Mouse (Mus musculus) heart, adult 11 months (tissue): ENCODE measurements at regions not wholly inside any gene's neighbourhood (a gene's known extent, or its start where the extent isn't known, plus 50 kb on each side); places are given as distances from the start of the nearest gene placed in this dataset.
A peak's percentile ranks its signal among the peaks of the same experiment; 100 is the strongest.

Experiments used
- DNase-seq: peaks from one replicate; pipeline ENCODE4 v3.0.0; 2022

DNA sequence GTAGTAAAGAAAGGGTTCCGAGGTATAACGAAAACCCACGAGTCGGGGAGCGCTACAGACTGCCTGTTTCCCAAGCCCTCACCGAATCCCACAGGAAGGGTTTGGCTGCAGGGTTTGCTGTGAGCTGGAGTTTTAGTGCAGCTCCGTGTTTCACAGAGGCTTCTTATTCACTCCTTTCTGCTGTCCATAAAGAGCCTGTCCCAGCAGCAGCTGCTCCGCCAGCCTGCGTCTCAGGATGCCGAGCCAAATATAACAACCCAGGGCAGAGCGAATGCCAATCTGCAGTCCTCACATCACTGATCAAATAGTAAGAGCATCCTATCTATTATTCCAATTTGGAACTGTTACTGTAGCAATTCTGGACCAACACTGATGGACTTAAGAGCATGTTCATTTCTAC lies 110.7 kb upstream of the Mpp6 start:
- DNase-seq: peak; percentile 48

DNA sequence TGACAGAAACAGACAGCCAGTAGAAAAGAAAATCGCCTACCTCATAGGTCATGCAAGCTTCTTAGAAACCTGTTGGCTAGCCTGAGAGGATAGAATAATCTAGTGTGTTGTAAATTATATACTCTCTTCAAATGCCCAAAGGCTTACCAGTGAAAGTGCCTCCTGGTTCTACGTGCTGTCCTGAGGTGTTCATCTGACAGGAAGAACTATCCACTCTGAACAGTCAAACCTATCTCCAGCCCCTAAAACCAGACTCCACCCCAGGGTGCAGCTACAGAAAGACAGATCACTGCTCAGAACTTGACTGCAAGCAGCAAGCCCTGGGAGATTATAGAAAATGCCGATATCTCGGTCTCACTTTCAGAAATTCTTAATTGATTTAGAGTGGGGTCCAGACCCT lies 102.0 kb upstream of the Mpp6 start:
- peak; percentile 69 for DNase-seq

DNA sequence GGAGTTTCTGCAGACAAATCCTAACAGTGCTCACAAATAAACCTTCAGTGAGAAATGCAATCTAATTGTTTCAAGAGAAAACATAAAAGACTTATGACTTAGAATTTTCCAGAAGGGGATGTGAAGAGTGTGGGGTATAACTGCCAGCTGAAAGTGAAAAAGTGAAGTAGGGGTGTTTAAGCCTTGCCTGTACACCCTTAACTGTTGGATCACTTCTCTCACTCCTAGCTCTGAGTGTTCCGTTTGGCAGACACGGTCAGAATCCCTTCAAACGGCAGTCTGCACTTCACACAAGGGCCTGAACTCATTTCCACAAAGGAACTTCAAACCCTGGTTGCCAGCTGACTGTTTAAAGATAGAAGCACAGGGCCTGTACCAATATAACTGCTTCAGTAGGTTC lies 101.2 kb upstream of the Mpp6 start:
- peak; percentile 81 for DNase-seq

DNA sequence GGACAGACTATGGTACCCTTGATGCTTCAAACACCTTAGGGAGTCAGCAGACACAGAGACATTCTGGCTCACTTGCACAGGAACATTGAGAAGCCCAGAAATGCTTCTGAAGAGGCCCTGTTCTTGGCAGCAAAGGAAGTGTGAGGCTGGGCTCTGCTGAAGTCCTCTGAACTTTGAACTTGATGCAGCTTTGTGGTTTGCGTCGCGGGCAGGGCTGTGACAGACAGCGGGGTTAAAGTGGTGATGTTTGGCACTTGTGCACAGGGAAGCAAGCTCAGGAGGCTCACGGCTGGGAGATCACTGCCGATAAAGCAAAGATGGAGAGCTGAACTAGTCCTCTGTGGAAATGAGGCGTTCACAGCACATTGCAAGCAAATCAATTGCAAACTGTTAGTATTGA lies 100.7 kb upstream of the Mpp6 start:
- peak; percentile 84 for DNase-seq

DNA sequence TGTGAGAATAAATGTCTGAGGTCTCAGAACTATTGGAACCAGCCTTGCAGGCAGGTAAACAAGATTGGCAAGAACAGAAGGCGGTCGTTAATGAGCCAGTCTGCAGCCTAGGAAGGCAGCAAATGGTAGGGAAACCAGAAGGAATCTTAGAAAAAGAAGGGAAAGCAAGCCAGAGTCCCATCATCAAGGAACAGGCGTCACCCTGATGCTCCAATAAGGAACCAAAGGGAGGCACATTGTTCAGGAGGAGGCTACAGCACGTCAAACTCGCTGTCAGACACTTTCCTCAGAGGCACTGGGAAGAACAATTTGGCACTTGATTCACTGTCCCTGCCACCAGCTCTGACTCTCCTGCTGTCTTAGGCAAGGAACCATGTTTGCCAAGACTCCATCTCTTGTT lies 100.2 kb upstream of the Mpp6 start:
- peak; percentile 61 for DNase-seq

DNA sequence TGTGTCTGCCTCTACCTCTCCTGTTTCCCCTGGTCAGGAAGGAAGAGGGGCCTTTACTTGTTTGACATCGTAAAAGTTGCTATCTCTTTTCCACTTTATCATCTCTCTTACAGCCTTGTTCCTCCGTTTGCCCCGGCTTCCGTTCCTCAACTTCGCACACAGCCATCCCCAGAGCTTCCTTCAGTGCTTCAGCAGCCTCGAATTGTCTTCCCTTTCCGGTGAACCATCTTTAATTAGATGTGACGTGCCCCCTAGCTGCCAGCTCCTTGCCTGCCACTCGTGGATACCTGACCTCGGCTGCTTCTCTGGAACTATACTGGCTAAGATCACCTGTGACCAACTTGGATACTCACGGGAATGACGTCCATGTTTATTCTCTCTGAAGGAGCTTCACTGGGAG lies 99.0 kb upstream of the Mpp6 start:
- DNase-seq: peak; percentile 82

DNA sequence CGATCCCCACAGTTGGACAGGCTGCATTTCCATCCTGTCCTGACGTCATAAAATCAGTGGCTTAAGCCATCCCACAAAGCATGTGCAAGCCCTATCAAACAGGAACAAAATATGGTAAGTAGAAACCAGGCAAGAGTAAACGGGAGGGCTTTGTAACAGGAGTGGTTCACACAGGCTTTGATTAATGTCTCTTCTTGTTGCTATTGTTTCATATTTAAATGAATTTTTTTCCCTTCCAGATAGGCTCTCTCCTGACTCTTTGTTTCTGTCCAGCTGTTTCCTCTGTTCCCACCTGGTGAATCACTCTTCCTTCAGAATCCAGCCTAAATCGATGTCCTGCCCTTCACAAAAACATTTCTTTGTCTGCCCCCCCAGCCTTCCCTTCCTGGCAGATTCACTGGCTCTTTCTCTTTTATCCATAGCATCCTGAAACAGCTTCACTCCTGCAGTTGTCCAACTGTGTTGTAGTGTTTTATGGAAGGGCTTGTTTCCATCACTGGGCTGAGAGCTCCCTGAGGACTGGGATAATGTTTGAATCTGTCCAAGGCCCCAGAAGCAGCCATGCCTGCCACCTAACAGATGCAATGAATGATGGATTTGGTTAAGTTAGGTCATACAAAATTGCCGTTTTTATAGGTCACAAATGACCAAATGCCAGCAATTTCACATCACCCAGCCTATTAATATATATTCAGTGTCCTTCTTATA lies 98.1 kb upstream of the Mpp6 start:
- peak; percentile 78 for DNase-seq

DNA sequence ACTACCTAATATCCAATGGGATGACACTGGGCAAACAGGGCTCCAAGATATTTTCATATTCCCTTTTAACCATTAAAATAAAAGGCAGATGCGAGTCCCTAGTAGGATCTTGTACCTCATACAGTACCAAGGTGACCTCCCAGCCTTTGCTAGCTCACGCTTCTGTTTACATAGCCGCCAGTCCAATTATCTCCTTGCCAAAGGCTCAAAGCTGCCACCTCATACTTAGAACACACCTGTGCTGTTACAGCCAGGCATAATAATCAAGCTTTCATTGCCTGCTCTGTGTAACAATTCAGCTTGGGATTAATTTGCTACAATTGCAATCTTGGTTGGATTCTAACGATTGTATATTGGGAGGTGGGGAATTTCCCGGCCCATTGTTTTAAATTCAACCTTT lies 97.0 kb upstream of the Mpp6 start:
- no peak for DNase-seq

DNA sequence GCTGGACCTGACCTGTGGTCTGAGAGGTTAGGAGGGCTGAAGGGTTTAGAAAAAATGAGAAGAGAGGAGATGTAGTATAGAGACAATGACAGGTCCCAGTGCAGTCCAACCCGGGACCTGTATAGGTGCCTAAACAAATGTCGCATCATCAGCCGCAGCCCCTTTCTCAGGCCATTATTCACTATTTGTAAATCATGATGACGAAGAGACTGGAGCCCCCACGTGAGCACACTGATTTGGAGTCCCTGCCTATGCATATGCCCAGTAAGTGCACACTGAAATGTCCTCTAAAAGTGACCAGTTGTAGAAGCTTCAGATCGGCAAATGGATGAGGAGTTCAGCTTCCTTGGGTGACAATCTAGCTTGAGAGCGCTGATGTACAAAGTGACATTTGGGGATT lies 96.2 kb upstream of the Mpp6 start:
- DNase-seq: peak; percentile 59

DNA sequence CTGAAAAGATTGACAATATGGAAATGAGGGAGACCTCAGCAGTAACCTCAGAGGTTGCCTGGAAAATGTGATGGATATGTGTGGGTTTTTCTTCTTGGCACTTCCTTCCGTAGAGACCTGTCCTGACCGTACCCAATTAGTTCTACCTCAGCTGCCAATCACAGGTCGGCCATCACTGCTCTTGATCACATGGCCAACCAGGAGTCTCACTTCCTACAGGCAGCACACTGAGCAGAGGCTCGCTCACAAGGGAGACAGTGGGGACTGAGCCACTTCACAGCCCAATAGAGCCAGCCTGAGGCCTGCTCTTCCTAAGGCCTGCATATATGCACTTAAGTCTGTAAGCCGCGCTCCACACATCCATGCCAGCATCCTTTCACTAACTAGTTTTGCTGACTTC lies 82.1 kb upstream of the Mpp6 start:
- DNase-seq: peak; percentile 63

DNA sequence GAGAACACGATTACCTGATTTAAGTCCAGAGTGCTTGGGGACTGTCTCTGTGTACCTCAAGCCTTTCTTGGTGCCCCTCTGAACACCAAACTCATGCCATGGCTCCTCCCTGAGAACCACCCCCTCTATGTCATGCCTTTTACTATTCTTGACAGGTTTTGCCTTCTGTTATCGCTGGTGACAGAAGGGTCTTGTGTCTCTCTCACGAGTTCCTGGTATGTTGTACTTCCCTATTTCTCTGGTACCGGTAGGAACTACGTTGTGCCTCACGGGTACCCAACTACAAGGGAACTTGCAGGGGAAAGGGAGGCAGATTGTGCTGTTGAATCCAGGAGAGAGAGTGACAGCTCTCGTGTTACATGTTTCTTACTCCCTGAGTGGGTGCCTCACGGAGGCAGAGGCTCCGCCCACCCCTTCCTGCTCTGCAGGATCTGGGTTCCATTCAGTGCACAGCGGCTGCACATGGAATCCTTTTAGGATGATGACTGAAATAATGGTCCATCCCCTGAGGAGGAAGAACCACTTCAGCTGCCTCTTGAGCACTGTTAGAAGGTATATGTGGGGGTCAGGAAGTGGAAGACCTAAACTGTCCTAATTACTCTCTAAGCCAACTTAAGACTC lies 80.0 kb upstream of the Mpp6 start:
- DNase-seq: peak; percentile 68

DNA sequence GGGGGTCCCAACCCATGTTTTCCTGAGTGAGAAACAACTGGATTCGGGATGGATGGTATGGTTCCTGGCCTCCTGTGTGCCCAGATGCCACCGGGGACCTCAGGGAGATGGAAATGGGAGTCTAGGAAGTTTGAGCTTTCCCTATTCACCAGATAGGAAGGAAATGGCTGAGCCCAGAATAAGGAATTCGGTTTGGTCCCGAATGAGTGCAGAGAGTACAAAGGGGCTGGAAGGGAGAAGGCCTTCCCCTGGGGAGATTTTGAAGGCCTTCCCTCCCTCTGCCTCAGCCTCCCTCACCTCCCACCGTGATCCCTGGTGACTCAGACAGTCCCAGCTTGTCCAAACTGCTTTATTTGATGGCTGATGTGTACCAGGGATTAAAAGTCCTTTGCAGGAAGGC lies 78.7 kb upstream of the Mpp6 start:
- peak; percentile 58 for DNase-seq

DNA sequence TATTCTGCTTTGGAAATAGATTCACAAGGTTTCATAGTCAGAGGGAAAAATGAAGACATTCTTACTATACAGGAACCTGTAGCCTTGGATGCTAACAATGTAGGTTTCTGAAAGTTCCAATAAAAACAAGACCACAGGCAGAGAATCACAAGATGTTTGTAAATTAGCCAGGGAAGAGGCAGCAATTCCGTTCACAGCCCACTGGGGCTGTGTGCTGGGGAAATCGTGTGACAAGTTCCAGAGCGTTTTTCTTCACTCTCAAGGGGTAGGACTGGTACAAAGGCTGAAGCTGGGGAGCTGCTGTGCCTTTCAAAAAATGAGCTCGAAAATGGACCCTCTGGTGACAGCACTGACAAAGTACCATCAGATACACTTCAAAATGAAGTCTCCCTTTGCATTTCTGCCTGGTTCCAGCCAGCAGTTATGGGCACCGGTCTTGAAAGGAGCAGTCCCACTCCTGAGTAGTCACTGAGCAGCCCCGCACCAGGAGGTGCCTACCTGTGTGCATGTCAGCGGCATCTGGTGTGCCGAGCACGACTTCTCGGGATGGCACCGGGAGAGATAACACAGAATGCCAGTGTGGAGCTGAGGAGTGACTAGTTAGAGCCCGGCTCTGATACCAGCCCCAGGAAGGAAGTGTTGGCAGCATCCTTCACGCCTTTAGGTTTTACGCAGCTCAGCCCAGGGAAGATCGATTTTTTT lies 77.0 kb upstream of the Mpp6 start:
- peak; percentile 81 for DNase-seq

DNA sequence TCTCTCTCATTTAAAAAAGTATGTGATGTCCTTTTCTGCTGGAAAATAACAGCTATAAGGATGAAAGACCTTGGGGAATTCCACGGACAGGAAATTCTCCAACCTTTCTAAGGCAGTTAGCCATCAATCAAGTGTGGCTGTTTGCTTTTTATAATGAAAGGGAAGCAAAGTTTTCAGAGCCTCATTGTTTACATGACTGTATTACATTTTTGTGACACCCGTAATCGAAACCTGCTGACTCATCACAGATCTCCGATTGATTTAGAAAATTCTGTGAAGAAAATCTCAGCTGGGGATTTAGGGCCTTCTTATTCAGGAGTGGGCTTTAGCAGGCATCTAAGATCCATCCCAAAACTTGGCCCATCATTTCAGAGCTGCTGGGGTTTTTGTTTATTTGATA lies 72.4 kb upstream of the Mpp6 start:
- no peak for DNase-seq

DNA sequence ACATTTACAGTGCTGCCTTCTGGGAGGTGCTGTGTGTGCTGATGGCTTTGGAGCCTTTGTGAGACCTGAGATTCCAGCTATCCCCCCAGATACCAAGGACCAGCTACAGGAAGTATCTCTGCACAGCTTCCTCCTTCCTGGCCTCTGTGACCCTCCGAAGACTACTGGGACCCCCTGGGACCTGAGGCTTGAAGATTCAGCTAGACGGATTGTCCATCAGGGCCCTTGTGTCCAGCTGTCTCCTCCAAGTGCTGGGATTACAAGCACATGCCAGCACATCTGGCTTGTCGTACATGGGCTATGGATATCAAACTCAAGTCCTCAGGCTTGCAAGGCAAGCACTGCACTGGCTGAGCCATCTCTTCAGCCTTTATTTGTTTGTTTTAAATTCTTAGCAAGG lies 71.7 kb upstream of the Mpp6 start:
- peak; percentile 91 for DNase-seq

DNA sequence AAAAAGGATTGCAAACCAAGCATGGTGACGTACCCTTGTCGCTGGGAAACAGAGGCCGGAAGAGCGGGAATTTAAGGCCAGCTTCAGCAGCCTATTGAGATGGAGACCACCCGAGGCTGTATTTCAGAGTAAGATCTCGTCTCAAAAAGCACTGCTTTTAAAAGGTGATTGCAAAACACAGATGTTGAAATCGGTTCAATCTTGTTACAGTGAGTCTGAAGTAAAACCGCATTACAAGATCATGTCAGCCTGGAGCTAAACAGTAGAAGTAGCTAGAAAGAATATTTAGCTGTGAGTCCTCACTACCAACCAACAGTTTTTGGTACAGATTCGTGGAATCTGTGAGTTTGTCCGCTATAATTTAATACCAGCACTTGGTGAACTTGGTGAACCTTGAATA lies 69.0 kb upstream of the Mpp6 start:
- DNase-seq: no peak

DNA sequence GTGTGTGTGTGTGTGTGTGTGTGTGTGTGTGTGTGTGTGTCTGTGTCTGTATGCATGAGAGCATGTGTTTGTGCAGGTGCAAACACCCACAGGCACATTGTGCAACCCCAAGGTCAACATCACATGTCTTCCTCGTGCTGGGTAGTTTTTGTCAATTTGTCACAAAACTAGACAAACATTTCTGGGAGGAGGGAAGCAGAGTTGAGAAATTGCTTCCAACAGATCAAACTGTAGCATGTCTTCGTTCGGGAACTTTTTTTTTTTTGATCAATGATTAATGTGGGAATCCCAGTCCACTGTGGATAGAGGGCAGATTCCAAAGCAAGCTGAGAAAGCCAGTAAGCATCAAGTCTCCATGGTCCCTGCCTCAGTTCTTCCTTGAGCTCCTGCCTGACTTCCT lies 67.9 kb upstream of the Mpp6 start:
- no peak for DNase-seq

DNA sequence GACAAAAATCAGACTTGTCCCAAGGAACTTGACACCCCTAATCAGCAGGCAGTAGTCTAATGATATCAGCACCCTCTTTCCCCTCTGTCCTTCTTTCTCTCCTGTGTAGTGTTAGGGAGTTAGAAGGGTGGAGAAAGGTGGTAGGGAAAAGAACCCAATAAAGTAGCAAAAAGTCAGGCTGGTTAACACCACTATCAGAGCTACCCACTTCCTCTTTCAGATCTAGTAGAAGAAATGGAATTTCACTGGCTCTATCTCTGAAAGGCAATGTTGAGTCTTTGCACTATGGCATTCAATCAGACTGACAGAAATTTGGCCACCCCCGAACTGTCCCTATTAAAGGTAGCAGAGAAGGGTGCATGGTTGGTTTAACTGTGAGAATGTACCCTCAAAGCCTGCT lies 65.9 kb upstream of the Mpp6 start:
- no peak for DNase-seq

DNA sequence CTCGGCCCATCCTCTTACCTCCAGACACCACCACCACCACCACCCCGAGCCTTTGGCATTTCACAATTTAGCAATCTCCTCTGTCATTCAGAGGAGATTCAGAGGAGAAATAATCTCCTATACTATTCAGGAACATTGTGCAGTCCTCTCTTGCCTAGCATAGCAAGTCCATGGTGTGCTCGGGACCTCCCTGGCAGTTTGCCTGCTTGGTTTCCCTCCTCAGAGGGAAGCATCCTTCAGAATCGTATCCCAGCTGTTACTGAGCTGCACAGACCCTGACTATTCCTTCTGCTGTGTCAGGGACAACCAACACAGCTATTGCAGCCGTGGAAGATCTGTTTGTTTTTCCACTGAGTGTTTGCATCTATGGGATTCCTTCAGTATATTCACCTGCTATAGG lies 63.3 kb upstream of the Mpp6 start:
- peak; percentile 52 for DNase-seq

DNA sequence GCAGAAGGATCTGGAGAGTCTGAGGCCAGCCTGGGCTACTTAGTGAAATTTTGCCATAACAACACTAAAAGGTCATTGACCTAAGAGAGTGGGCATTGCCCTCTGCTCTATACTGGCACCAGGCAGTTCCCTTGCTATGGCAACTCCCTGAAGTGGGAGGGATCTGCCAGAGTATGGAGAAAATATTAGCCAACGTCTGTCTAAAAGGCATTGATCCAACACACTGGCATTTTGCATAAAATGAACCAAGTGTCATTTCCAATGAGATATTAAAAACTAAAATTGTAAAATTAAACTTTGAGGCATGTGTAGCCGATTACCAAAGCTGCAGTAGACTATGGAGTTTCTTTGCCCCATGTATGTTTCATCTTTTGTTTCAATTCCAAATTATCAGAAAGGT lies 57.6 kb upstream of the Mpp6 start:
- peak; percentile 42 for DNase-seq

DNA sequence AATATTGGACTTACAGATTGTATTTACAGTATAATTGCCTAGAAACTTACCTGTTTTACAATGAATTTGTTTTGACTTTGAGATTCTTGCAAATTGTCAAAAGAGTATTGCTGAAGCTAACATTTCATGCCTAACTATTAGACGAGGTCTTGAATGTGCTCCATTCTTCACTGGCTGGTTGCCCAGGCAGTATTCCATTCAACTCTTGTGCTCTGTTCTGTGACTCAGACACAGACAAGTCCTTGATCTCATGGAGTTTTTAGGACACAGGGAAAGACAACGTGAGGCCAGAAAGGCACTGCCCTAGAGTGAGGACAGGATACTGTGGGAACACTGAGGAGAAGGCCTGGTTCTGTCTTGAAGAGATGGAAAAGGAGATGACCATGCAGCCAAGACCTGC lies 57.0 kb upstream of the Mpp6 start:
- peak; percentile 87 for DNase-seq

DNA sequence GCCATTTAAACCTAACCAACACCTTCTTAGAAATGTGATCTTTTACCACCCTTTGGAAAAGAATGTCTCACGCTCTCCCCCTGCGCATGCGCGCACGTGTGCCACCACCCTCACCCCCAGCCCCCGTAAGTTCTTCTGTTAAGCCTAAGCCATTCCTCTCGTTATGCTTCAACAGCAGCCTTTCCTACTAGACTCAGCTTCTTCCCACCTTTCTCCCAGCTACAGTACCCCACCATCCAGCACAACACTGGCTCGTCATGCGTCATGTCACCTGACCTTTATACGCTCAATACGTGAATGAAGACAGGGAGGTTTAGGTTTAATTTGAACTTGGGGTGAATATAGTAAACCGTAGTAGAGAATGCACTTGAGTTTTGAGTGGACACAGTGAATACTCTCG lies 55.8 kb upstream of the Mpp6 start:
- peak; percentile 51 for DNase-seq

DNA sequence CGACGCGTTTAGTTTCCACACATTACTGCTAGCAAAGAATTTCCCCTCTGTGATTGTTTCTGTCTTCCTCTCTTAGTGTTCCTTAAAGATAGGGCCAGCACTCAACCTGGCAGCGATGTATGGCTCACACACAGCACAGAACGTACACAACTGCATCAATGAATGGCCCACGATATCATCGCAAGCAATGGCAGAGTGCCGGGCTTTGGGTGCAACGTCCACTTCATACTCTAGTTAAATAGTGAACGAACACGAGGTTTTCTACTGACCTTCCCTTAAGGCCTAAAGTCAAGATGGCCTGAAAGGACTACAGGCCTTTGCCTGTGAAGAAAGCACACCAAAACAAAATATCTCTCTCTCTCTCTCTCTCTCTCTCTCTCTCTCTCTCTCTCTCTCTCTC lies 51.4 kb upstream of the Mpp6 start:
- DNase-seq: peak; percentile 7

DNA sequence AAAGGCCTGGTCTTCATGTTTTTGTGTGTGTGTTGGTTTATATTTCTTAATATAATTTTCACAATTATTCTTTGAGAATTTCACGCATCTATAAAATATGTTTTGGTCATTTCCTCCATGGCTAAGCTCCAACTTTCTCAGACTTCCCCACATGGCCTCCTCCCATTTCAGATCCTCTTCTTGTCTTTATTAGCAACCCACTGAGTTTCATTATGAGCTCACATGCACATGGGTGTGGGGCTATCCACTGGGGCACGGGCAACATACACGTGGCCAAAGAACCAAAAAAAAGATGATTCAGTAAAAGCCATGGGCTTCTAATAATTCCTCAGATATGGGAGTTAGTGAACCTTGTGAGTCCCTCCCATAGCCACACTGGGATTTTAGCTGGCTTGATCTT lies 50.1 kb upstream of the Mpp6 start:
- DNase-seq: peak; percentile 94
